Mouse (Mus musculus): ENCODE measurements around the gene Mfap3. TPM values are rescaled to one million over a fixed set of nuclear protein-coding genes. Genes with fewer than 3 reads are reported as not detected.
"Not testable (repeated sequence)": the region's sequence is repeated elsewhere in the genome, so short reads cannot be mapped to it uniquely, and the experiment has no call there.

The Mfap3 gene
- total RNA-seq, 2 experiments from 2014 or later, result 24.6 to 29.3 TPM

DNA sequence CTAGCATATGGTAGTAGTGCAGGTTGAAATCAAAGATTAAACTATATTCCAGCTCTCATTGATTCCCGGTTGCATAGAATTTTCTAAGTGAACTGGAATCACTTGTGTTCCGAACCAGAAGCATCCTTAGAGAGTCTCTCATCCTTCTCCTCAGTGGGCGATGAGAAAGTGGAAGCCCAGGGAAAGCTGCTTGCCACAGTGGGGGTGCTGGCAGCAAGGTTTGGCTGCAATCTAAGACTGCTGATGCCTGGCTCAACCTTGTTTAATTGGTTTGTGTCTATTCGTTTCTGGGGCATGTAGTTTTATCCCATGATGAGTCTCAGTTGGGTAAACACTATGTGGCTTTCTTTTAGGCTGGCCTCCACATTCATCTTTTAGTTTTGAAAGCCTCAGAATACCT, 9.0 kb downstream of the Mfap3 start:
- no peak for DNase-seq (ENCODE audit: low spot score in 2 of 2)

DNA sequence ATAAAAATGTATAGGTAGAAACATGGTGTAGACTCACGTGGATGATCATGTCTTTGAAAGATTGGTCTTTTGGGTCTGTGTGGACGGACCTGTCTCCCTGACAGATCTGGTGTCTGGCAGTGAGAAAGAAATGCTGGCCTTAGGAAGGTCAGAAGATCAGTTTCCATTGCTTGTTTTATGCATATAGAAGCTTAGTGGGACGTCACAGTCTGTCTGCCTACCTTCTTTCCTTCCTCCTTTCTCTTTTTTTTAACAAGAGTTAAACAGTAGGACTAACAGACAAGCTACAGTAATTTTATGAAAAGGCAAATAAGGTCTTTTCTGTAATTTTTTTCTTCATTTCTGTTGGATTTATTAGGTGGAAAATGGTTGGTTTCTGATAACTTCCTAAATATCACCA, 10.6 kb downstream of the Mfap3 start:
- no peak for DNase-seq (ENCODE audit: low spot score in 2 of 2)

DNA sequence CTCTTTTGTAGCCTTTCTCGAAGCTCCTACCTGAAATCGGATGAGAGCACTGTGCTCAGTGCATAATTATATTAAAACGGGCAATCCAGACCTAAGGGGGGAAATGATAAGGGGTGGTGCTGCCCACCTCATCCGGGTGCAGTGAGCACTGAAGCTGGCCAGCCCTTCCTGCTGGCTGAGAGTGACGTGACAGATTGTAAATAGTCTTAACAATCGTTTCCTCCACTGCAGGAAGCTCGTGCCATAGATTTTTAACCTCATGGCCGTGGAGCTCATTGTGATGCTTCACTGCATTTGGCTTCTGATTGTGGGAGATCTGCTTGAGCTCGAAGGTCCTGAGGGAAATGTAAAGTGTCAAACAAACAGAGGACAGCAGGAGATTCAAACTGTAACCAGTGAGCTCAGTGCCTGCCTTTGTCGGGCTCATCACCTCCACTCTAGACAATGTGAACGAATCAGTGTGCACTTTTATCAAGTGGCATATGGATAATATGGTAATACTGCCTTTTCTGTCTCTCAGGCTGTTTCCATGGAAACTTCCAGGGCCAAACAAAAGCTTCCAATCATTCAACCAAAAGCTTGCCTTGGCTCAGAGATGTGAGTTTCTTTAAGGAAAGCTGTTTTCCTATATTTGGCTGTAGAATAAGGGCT, 13.0 kb downstream of the Mfap3 start:
- no peak for DNase-seq (ENCODE audit: low spot score in 2 of 2)

- DNase-seq (ENCODE audit: low spot score in 2 of 2), result no peak
Observed at GRCm38 (mm10) chr11:57532306-57532705, 13.8 kb downstream of the Mfap3 start.

- DNase-seq (ENCODE audit: low spot score in 2 of 2), result no peak
Observed at GRCm38 (mm10) chr11:57535912-57536311, 17.4 kb downstream of the Mfap3 start.

GRCm38 (mm10) chr11:57539841-57540418, 21.5 kb downstream of the Mfap3 start:
- DNase-seq (ENCODE audit: low spot score in 2 of 2), result no peak

GRCm38 (mm10) chr11:57540681-57541080, 22.2 kb downstream of the Mfap3 start:
- no peak for DNase-seq (ENCODE audit: low spot score in 2 of 2)

- DNase-seq (ENCODE audit: low spot score in 2 of 2), result peak; percentile 70 to 83
Observed at GRCm38 (mm10) chr11:57548618-57549550, 30.4 kb downstream of the Mfap3 start.

- no peak for DNase-seq (ENCODE audit: low spot score in 2 of 2)
Observed at GRCm38 (mm10) chr11:57550230-57550629, 31.8 kb downstream of the Mfap3 start.

DNA sequence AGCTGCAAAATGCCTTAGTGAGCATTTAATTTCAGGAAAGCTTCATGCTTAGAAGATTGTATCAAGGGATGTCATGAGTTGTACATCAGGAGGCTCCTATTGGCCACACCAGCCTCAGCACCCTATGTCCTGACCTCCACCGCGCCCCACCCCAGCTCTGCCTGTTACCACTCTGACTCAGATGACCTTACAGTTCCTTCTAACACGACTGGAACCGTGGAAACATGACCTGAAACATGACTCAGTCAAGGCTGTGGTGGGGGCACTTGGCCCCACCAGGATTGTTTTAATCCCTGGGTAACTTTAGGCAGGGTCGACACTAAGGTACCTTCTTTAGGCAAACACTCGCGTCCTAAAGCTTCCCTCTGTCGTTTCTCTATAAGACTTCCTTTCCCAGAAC, 32.6 kb downstream of the Mfap3 start:
- no peak for DNase-seq (ENCODE audit: low spot score in 2 of 2)

GRCm38 (mm10) chr11:57553015-57553780, 34.7 kb downstream of the Mfap3 start:
- no peak for DNase-seq (ENCODE audit: low spot score in 2 of 2)

GRCm38 (mm10) chr11:57557936-57558335, 39.5 kb downstream of the Mfap3 start:
- not testable (repeated sequence) for DNase-seq (ENCODE audit: low spot score in 2 of 2)

DNA sequence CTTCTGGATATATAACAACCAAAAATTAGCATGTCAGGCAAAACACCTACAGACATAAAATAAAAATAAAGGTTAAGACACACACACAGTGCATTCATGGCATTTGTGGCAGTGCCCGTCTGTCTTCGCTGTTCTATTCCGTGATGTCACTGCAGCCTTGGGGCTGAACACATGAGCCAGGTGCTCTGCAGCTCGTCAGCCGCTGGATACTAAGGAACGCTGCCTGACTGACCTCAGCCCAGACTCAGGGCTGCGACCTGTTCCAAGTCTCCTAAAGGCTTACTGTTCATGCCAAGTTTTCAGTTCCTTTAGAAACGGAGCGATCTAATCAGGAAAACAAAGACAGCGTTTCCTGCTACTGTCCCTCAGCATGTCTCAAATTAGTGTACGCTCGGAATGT, 46.1 kb downstream of the Mfap3 start:
- no peak for DNase-seq (ENCODE audit: low spot score in 2 of 2)

- peak in 1 of 2 experiments; percentile 12 for DNase-seq (ENCODE audit: low spot score in 2 of 2)
Observed at GRCm38 (mm10) chr11:57566091-57567035, 47.9 kb downstream of the Mfap3 start.

- no peak for DNase-seq (ENCODE audit: low spot score in 2 of 2)
Observed at GRCm38 (mm10) chr11:57568950-57569490, 50.6 kb downstream of the Mfap3 start.

GRCm38 (mm10) chr11:57571035-57571434, 52.6 kb downstream of the Mfap3 start:
- no peak for DNase-seq (ENCODE audit: low spot score in 2 of 2)

DNA sequence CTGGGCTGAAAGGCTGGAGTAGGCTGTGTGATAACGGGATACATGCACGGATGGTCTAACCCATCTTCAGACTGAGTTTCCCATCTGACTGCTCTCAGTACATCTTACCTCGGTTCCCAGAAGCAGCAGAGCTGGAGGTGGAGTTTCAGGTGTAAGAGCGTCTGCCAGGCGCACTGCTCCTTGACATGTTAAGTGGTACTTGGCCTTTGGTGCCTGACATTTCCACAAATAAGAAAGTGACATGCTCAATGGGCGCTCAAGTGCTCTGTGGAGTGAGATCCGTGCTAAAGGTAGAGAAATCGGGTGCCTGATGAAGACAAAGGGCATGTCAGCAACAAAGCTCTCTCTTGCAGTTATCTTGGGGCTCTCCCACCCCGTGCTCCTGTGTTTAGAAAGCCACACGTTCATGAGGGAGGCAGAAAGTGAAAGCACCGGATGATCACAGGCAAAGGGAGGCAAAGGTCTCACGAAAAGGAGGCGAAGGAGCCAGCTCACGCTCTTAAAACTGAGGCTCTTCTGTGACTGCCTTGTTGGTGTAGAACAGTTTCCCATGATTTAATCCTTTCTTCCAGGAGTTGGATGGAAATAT, 55.3 kb downstream of the Mfap3 start:
- no peak for DNase-seq (ENCODE audit: low spot score in 2 of 2)

- DNase-seq (ENCODE audit: low spot score in 2 of 2), result no peak
Observed at GRCm38 (mm10) chr11:57576871-57577515, 58.5 kb downstream of the Mfap3 start.
